Mouse (Mus musculus): ENCODE data around the gene Ptbp1.

The Ptbp1 gene

DNA sequence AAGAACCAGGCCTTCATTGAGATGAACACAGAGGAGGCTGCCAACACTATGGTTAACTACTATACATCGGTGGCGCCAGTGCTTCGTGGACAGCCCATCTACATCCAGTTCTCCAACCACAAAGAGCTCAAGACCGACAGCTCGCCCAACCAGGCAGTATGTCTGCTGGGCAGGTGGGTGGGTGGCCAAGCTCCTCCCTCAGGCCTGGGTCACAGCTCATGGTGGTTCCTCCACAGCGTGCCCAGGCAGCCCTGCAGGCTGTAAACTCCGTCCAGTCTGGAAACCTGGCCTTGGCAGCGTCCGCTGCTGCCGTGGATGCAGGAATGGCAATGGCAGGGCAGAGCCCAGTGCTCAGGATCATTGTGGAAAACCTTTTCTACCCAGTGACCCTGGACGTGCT lies 4.9 kb downstream of the Ptbp1 start:
- no peak for DNase-seq

DNA sequence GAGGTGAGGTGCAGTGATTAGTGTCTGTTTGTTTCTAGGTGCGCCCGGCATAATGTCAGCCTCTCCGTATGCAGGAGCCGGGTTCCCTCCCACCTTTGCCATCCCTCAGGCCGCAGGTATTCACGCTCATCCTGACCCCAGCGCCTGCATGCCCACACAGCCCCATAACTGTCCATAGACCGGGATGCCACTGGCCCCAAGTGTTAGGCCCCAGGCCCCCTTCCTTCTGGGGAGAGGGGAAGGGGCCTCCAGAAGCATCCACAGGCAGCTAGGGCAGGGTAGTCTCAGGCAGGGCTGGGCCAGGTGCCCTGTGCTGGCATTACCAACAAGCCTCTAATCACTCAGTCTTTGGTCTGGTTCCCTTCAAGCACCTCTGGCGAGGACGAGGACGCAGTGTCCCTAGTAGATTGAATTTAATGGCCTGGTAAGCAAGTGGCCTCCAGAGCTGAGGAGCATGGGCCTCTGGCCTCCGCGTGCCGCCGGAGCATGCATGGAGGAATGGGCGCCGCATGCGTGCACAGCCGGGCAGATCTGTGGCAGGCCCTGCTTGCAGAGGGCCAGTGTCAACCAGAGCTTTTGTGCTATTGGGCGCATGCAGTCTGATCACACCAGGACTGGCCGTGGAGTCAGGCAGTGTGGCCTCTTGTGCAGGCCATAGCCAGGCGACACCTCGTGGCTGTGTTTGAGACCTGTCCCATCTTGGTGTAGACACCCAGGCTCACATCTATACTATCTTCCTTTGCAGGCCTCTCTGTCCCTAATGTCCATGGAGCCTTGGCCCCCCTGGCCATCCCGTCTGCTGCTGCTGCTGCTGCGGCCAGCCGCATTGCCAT lies 6.1 kb downstream of the Ptbp1 start:
- DNase-seq: no peak

DNA sequence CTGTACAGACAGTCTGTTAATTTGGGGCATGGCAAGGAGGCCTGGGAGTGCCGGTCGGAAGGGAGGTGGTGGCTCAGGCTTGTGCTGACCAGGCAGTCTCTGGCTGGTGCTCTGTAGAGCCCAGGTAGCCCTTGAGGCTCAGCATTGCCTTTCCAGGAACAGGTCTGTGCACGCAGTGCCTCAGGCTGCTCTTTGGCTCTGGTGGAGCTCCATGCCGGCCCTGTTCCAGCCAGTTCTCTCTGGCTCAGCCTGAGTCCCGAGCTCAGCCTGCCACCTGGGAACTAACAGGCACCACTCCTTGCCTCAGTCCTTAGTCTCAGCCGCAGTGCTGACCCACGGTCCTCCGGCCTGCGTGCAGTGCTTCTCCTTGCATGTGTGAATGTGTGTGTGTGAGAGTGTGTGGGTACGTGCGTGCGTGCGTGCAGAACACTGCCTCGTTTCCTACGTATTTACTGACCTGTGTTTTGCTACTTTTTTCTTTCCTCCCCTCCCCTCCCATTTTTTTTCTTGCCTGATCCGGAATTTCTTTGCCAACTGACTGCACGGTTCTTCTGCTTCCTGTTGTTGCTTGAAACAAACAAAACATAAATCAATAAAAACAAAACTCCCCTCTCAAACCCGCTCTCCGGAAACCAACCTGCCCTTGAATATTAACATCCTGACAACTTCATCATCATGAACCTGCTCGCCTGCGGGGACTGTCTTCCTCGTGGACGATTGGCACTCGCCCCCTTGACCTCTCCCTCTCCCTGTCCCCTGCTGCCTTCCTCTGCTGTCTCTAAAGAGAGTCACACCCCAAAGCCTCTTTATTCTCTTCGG lies 7.2 kb downstream of the Ptbp1 start:
- DNase-seq: no peak

DNA sequence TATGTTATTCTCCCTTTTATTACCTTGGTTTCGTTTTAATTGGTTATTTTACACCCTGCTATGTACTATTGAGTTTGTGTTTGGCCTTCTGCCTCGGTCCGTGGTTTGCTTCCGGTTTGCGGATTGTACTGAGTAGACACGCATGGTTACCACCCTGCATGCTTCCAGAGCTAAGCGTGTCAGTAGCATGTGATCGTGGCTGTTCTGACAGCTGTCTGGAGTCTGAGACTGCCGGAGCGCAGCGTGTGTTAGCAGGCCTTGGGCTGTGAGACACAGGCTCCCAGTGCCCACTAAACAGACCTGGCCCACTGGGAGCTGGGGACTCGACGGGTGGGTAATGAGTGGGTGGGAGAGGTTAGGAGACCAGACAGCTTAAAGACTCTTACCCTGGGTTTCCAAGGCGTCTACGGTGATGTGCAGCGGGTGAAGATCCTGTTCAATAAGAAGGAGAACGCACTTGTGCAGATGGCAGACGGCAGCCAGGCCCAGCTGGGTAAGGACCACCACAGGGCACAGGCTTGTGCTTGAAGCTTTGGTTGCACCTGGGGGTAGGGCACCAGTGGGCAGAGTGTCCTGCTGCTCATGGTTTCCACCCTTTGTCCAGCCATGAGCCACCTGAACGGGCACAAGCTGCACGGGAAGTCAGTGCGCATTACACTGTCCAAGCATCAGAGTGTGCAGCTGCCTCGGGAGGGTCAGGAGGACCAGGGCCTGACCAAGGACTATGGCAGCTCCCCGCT lies 8.0 kb downstream of the Ptbp1 start:
- DNase-seq: no peak

DNA sequence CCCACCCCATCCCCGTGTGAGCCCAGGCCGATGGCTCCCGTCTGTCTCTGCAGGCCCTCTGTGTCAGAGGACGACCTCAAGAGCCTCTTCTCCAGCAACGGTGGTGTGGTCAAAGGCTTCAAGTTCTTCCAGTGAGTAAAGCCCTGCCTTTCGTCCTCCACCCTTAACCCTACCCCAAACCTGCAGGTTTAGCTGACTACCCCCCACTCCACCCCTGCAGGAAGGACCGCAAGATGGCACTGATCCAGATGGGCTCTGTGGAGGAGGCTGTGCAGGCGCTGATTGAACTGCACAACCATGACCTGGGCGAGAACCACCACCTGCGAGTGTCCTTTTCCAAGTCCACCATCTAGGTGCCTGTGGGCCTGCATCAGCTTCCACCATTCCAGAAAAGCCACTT lies 8.7 kb downstream of the Ptbp1 start:
- DNase-seq: no peak

DNA sequence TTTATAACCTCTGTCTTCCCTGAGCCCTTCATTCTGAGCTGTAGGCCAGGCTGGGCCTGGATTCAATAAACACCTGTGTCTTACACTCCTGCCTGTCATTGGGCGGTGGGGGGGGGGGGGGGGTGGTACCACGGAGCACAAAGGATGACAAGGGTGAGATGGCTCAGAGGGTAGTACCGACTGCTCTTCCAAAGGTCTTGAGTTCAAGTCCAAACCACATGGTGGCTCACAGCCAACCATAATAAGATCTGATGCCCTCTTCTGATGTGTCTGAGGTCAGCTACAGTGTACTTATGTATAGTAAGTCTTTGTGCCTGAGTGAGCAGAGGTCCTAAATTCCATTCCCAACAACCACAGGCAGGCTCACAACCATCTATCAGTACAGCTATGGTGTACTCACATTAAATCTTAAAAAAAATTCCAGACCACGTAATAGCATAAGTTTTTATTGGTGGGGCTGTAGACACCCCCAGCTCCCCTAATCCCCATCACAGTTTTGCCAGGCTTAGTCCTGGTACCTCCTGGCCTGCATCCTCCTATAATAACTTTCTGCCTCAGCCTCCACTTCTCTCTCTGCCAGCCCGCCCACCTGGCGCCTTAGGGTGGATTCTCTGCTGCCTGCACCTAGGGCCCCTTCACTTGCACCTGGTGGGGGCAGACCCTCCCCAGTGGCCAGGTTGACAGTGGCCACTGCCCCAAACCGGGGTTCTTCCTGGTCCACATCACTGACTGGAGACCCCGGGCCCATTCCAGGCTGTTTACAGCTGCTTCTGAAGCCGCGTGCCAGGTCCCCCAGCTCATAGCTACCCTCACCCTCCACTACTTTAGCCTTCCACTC lies 10.3 kb downstream of the Ptbp1 start:
- DNase-seq: peak in 1 of 2 experiments; percentile 30

DNA sequence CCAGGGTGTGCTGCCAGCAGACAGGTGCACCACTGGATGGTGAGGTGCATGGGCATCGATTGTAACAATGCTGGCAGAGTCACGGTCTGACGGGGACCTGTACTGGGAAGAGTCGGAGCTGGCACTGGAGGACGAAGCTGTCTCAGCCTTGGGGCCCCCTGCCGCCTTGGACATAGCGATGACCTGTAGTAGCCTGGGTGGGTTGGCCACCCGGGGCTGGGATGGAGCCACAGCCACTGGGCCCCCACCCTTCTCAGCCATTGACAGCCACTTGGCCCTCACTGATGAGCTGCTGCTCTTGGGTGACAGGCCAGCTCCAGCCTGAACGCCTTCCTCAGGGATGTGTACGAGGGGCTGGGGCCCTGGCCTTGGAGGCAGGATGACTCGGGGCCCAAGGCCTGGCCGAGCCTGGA lies 11.0 kb downstream of the Ptbp1 start:
- DNase-seq: peak in 1 of 2 experiments; percentile 23

DNA sequence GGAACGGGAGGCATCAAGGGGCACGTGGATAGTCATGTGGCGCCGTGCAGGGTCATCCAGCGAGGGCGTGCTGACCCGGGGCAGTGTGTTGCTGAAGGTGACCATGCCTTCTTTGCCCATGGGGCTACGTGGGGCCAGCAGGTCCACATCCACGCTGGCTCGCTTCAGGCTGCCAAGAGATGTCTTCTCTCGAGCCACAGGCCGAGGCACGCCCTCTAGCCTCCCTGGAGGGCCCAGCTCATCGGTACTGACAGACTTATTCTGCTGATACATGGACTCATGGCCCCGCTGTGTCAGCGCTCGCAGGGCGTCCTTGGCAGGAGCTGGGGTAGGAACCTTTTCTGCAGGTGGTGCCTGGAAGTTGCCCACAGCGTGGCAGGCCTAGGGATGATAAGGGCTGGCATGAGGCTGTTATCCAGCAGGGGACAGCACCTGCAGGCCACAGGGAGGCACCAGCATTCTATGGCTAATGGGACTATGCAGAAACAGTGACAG lies 11.6 kb downstream of the Ptbp1 start:
- DNase-seq: peak in 1 of 2 experiments; percentile 23

DNA sequence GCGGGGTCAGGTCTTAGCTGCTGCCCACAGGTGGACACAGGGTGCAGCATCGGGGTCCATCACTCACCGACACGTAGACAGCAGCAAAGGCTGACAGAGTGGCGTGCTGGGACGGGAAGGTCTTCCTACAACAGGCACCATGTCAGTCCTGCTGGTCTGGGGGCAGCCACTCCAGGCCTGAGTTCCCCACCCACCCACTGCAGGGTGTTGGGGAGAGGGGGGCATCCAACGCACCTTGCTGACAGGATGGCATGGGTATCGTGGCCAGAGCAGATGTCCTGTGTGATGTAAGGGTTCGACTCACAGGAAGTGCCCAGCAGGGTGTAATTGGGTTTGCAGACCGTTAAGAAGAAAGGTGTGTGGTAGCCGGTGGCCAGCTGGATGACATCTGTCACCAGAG lies 12.4 kb downstream of the Ptbp1 start:
- no peak for DNase-seq

DNA sequence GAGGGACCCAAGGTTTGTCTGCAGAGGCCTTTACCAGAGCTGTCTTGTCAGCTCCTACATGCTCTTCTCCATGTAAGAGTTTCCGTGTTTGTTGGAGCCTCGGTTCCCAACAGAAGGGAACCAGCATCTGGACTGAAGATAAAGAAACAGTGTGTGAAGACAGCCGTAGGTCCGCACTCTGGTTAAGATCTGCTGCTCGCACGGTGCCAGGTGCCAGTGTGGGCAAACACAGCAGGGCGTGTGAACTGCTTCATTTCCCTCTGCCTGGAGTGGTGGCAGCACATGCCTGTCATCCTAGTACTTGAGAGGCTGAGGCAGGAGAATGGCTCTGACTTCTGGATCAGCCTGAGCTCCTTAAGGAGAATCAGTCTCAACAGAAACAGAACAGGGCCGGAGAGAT lies 17.6 kb downstream of the Ptbp1 start:
- no peak for DNase-seq

DNA sequence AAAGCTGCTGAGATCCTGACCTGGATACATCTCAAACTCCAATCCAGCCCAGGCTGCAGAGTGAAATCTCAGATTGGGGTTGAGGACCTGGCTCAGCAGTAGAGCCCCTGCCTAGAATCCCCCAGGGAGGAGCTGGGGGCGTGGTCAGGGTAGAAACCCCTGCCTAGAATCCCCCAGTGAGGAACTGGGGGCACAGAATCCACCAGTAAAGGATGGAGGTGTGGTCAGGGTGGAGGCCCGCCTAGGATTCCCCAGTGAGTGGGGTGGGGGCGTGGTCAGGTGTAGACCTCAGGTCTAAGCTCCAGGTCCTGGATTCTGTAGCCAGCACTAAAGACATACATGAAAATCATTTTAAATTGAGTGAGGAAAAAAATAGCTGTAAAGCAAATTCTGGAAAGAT lies 18.6 kb downstream of the Ptbp1 start:
- DNase-seq: no peak

DNA sequence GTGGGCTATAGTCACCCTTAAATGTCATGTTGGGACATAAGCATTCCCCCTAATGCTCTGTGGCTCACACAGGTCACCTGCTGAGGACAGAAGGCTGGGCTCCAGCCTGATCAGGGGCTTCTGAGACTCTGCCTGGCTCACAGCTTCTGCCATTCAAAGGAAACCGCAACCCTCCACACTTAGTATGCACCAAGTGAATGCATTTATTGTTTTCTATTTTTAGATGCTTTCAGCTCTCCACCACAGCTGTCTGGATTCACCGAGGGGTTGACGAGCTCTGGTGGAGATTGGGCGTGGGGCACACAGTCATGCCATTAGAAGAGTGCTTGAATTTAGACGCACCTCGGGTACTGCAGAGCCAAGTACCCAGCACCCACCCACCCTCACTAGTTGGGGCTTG lies 19.1 kb downstream of the Ptbp1 start:
- no peak for DNase-seq

DNA sequence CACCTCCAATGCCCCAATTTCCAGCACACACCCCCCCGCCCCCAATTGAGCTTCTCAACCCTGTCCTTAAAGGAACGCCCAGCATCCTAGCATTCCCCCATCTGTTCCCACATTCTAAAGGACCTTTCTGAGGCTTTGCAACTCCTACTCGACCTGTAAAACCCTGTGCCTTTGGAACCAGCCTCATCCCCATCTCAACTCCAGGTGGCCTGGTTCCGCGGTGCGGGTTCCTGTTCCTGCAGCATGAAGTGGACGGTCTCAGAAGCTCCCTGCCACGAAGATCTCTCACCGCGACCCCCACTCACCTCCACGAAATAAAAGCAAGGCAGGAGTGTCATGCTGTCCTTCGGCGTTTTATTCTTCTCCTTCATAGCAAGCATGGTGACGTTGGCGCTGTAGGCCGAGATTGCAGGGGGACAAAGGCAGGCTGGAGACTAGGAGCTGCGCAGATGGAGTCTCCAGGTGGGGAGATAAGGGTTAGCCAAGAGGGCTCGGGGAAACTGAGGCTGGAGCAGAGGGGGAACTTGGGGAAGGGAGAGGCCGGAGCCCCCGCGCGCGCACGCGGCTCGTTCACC lies 19.6 kb downstream of the Ptbp1 start:
- DNase-seq: no peak

DNA sequence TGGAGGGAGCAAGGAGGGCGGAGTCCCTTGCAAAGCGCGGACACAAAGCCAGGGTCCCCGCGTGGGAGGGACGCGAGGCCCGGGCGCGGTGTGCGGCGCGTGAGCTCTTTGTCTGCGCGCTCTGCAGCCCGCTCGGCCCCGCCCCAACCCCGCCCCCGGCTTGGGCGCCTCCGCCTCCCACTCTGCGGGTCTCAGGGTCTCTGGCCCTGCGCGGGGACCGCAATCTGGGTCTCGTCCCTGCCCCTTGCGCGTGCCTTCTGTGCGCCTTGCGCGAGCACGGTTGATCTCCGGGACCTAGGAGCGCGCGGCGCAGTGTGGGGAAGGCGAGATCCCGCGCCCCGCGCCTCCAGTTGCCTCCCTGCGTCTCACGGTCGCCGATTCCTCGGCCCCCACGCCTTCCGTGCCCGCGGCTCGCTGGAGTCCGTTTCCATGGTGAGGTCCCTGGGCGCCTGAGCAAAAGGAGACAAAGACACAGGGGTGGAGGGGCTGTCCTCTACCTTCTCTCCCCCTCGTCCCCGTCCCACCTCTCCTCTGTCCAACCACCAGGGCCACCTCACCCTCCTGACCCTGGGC lies 20.1 kb downstream of the Ptbp1 start, which contains the start of the genes Prtn3 and Plppr3:
Gene Prtn3, plus strand, starts transcription at position 187 of the 573 bp plus-strand sequence.
Gene Plppr3, minus strand, starts transcription at position 345 of the 573 bp plus-strand sequence.
- DNase-seq: no peak

DNA sequence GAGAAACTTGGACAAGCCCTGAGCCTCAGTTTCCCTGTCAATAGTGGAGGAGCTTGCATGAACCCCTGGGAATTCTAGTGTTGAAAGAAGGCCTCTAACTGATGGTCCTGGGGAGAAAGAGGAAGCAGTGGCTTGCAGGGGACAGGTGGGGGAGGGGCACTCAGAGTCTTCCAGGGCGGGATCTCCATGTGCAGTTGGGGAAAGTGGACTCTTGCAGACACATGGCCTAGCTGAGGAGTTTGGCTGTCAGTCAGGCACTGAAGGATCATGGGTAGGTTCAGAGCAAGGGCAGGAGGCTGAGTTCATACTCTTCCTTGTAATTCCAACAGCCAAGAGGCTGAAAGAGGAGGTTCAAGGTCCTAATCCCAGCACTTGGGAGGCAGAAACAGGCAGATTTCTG lies 22.9 kb downstream of the Ptbp1 start:
- DNase-seq: no peak

DNA sequence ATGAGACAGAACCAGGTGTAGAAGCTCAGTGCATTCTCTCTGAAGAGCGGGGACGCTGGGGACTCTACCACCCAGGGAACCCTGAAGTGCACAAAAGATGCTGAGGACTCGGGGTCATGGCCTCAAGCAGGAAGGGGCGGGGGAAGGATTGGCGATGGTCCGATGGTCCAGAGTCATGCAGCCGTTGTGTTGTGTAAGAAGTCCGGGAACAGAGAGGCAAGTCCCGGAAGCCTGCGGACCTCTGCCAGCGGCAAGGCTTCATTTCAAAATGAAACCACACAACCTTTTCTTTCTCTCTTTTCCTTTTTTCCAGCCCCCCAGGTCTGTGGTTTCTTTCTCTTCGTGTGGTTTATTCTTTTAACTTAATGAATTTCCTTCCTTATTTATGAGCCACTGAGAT lies 23.5 kb downstream of the Ptbp1 start:
- no peak for DNase-seq

DNA sequence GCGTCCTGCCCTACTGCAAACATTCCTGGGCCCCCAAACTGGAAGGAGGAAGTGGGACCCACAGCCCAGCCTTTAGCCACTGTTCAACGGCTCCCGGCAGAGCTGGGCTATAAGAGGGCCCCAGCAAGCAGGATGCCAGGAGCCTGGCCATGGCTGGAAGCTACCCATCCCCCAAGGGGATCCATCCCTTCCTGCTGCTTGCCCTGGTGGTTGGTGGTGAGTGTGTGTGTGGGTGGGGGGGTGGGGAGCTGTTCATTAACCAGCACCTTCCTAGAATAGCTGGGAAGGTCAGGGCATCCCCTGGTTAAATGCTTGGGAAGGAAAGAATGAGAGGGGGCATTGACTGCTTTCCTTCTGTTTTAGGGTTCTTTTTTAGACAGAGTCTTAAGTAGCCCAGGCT lies 25.3 kb downstream of the Ptbp1 start:
- no peak for DNase-seq

DNA sequence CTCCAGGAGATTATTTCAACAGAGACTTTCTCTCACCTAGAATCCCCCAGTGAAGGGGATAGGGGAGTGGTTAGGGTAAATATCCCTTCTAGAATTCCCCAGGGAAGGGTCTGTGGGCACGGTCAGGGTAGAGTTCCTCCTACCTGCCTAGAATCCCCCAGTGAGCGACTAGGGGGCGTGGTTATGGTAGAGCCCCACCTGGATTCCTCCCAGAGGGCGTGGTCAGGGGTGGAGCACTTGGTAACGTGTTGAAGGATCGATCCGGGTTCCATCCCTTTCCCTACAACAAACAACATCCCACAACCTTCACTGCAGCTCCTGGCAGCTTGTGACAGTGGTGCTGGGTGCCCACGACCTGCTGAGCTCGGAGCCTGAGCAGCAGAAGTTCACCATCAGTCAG lies 26.5 kb downstream of the Ptbp1 start:
- DNase-seq: peak in 1 of 2 experiments; percentile 20

DNA sequence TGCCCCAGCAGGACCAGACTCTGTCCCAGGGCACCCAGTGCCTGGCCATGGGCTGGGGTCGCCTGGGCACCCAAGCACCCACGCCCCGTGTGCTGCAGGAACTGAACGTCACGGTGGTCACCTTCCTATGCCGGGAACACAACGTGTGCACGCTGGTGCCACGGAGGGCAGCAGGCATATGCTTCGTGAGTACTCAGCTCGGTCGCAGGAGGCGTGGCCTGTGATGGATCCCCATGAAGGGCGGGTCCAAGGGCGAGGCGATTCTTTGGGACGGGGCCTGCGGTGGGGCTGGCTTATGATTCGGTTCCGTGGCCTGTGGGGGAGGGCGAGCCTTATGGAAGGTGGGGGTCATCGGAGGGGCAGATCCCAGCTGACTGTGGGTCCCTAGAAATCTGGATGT lies 27.8 kb downstream of the Ptbp1 start:
- DNase-seq: no peak

DNA sequence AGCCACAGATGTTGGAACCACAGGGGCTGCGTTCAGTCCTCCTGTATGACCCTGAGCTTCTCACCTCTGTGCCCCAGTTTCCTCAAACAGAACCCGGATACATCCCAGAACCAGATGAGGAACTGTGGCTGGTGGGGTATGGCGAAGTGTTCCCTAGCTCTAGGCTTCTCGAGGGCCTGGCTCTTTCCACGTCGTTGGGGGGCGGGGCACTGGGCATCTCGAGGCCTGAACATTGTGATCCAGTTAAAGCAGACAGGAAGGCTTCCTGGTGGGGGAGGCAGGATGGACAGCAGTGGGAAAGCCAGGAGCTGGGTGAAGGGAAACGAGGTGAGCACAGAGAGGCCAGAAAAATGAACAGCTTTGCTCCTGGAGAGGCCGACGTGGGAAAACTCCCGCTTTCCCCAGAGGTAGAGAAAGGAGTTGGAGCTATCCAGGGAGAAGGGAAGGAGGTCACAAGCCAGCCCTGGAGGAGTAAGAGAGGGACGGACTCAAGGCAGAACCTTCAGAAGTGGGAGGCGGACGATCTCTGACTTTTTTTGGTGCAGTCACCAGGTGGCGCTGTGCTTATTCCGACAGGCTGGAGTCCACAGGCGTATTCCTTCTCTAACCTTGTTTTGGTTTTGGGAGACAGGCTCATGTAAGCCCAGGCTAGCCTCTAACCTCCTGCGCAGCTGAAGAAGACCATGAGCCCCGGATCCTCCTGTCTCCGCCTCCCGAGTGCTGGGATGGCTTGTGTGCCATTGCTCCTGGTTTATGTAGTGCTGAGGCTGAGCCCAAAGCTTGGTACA lies 29.3 kb downstream of the Ptbp1 start:
- DNase-seq: peak; percentile 64 to 68
